Mouse (Mus musculus) MEL (cell line): ENCODE measurements around the gene Erc2. TPM values are rescaled to one million over a fixed set of nuclear protein-coding genes. Genes with fewer than 3 reads are reported as not detected.

ENCODE experiments used
- DNase-seq: peaks from one replicate; pipeline ENCODE4 v3.0.0; 2011; ENCODE audit warnings: low read depth, low spot score
- H3K27ac ChIP-seq: 2 replicates; pipeline ENCODE4 v1.5.1; 2012; ENCODE audit warnings: low read depth, mild to moderate bottlenecking, control low read depth, low read length, moderate library complexity; ENCODE audit not compliant: control insufficient read depth
- H3K27me3 ChIP-seq, 2 experiments: fragments of 150-350 bp in 1 of 2; sonication (generic) in 1 of 2; 2 replicates each; pipeline ENCODE4 v1.6.1; 2012; ENCODE audit warnings: low read length in 2 of 2, mild to moderate bottlenecking in 2 of 2, improper control_type of control experiment in 1 of 2, moderate library complexity in 1 of 2; ENCODE audit not compliant: insufficient read depth in 2 of 2, control insufficient read depth in 1 of 2
- H3K36me3 ChIP-seq, 2 experiments: 2 replicates each; pipeline ENCODE4 v1.6.1; 2012 to 2014; ENCODE audit warnings: low read length in 2 of 2, improper control_type of control experiment in 1 of 2, inconsistent platforms in 1 of 2, mild to moderate bottlenecking in 1 of 2; ENCODE audit not compliant: insufficient read depth in 2 of 2, control insufficient read depth in 1 of 2
- H3K4me1 ChIP-seq, 2 experiments: fragments of 150-350 bp in 1 of 2; sonication (generic) in 1 of 2; 2 replicates each; pipeline ENCODE4 v1.6.1; 2012; ENCODE audit warnings: low read length in 2 of 2, improper control_type of control experiment in 1 of 2, mild to moderate bottlenecking in 1 of 2; ENCODE audit not compliant: insufficient read depth in 2 of 2, control insufficient read depth in 1 of 2
- H3K4me3 ChIP-seq, 2 experiments: fragments of 150-350 bp in 1 of 2; sonication (generic) in 1 of 2; 2 replicates each; pipeline ENCODE4 v1.5.1; 2012; ENCODE audit warnings: low read depth in 2 of 2, low read length in 2 of 2, mild to moderate bottlenecking in 2 of 2, moderate library complexity in 2 of 2, control low read depth in 1 of 2, improper control_type of control experiment in 1 of 2; ENCODE audit not compliant: control insufficient read depth in 1 of 2, insufficient read depth in 1 of 2
- H3K79me2 ChIP-seq: 2 replicates; pipeline ENCODE4 v1.6.1; 2012; ENCODE audit warnings: mild to moderate bottlenecking, low read length, moderate library complexity; ENCODE audit not compliant: control insufficient read depth, poor library complexity, insufficient read depth
- H3K9ac ChIP-seq: 2 replicates; pipeline ENCODE4 v1.6.1; 2012; ENCODE audit warnings: low read depth, mild to moderate bottlenecking, control low read depth, low read length, moderate library complexity; ENCODE audit not compliant: control insufficient read depth, poor library complexity, severe bottlenecking
- H3K9me3 ChIP-seq: fragments of 150-350 bp; sonication (generic); replicated peaks from 2 replicates; pipeline ENCODE4 v1.6.1; 2012; ENCODE audit warnings: mild to moderate bottlenecking, low read length, improper control_type of control experiment, moderate library complexity; ENCODE audit not compliant: insufficient read depth
- BHLHE40 ChIP-seq: IDR thresholded peaks from 2 replicates; pipeline ENCODE4 v1.6.1; 2012; ENCODE audit warnings: low read depth, mild to moderate bottlenecking, inconsistent platforms, low read length, improper control_type of control experiment, borderline replicate concordance
- CHD1 ChIP-seq: IDR thresholded peaks from 2 replicates; pipeline ENCODE4 v1.6.1; 2012; ENCODE audit warnings: low read depth, mild to moderate bottlenecking, inconsistent platforms, low read length, improper control_type of control experiment
- ELF1 ChIP-seq: IDR thresholded peaks from 2 replicates; pipeline ENCODE4 v1.6.1; 2014; ENCODE audit warnings: low read depth, mild to moderate bottlenecking, inconsistent platforms, low read length, improper control_type of control experiment, moderate library complexity
- EP300 ChIP-seq, 2 experiments: IDR thresholded peaks; 2 replicates each; pipeline ENCODE4 v1.6.1; 2011; ENCODE audit warnings: improper control_type of control experiment in 2 of 2, low read length in 2 of 2, low read depth in 1 of 2, mild to moderate bottlenecking in 1 of 2
- ETS1 ChIP-seq: IDR thresholded peaks from 2 replicates; pipeline ENCODE4 v1.6.1; 2012; ENCODE audit warnings: low read depth, mild to moderate bottlenecking, inconsistent platforms, low read length, improper control_type of control experiment, moderate library complexity
- GABPA ChIP-seq: IDR thresholded peaks from 2 replicates; pipeline ENCODE4 v1.6.1; 2012; ENCODE audit warnings: low read depth, mild to moderate bottlenecking, inconsistent platforms, low read length, improper control_type of control experiment, moderate library complexity
- HCFC1 ChIP-seq: IDR thresholded peaks from 2 replicates; pipeline ENCODE4 v1.6.1; 2012; ENCODE audit warnings: low read depth, mild to moderate bottlenecking, inconsistent platforms, low read length, improper control_type of control experiment, moderate library complexity
- MAFK ChIP-seq: IDR thresholded peaks from 2 replicates; pipeline ENCODE4 v1.6.1; 2011; ENCODE audit warnings: low read depth, mild to moderate bottlenecking, low read length, improper control_type of control experiment, borderline replicate concordance
- MAX ChIP-seq: IDR thresholded peaks from 2 replicates; pipeline ENCODE4 v1.6.1; 2011; ENCODE audit warnings: low read length, improper control_type of control experiment
- MEF2A ChIP-seq: IDR thresholded peaks from 2 replicates; pipeline ENCODE4 v1.6.1; 2014; ENCODE audit warnings: low read depth, mild to moderate bottlenecking, inconsistent platforms, low read length, improper control_type of control experiment; ENCODE audit not compliant: poor library complexity, insufficient replicate concordance, severe bottlenecking; ENCODE audit errors: extremely low read depth
- MXI1 ChIP-seq: IDR thresholded peaks from 2 replicates; pipeline ENCODE4 v1.6.1; 2011; ENCODE audit warnings: mild to moderate bottlenecking, low read depth, low read length, improper control_type of control experiment
- MYC ChIP-seq: IDR thresholded peaks from 2 replicates; pipeline ENCODE4 v1.6.1; 2011; ENCODE audit warnings: low read depth, mild to moderate bottlenecking, low read length, improper control_type of control experiment, moderate library complexity
- NELFE ChIP-seq: IDR thresholded peaks from 2 replicates; pipeline ENCODE4 v1.6.1; 2011; ENCODE audit warnings: low read depth, low read length, improper control_type of control experiment
- RAD21 ChIP-seq: IDR thresholded peaks from 2 replicates; pipeline ENCODE4 v1.6.1; 2011; ENCODE audit warnings: mild to moderate bottlenecking, low read depth, low read length, improper control_type of control experiment
- TAL1 ChIP-seq: IDR thresholded peaks from 2 replicates; pipeline ENCODE4 v1.6.1; 2012; ENCODE audit warnings: mild to moderate bottlenecking, inconsistent platforms, low read length, moderate library complexity, mixed read lengths
- TBP ChIP-seq: IDR thresholded peaks from 2 replicates; pipeline ENCODE4 v1.8.0; 2011; ENCODE audit warnings: low read depth, low read length, improper control_type of control experiment
- UBTF ChIP-seq: IDR thresholded peaks from 2 replicates; pipeline ENCODE4 v1.6.1; 2012; ENCODE audit warnings: low read depth, mild to moderate bottlenecking, inconsistent platforms, low read length, improper control_type of control experiment, moderate library complexity, borderline replicate concordance; ENCODE audit not compliant: insufficient read depth
- USF1 ChIP-seq: IDR thresholded peaks from 2 replicates; pipeline ENCODE4 v1.6.1; 2014; ENCODE audit warnings: low read depth, mild to moderate bottlenecking, inconsistent platforms, low read length, improper control_type of control experiment, moderate library complexity
- ZC3H11A ChIP-seq: IDR thresholded peaks from 2 replicates; pipeline ENCODE4 v1.6.1; 2012; ENCODE audit warnings: low read depth, mild to moderate bottlenecking, inconsistent platforms, low read length, improper control_type of control experiment
- ZNF384 ChIP-seq: IDR thresholded peaks from 2 replicates; pipeline ENCODE4 v1.6.1; 2012; ENCODE audit warnings: low read depth, mild to moderate bottlenecking, inconsistent platforms, low read length, improper control_type of control experiment
- polyA plus RNA-seq, 2 experiments: library from polyadenylated mRNA; stranded (reverse) in 1 of 2; unstranded in 1 of 2; fragments of >175 nt in 1 of 2; fragments of >200 nt in 1 of 2; gene quantifications; 2 replicates each; pipeline versions ENCODE4 v1.2.1 to v1.2.4; 2012; ENCODE audit warnings: low replicate concordance in 2 of 2, low read depth in 1 of 2; ENCODE audit not compliant: insufficient read length in 2 of 2, insufficient read depth in 1 of 2, missing spikeins in 1 of 2
- total RNA-seq: library from RNA; depleted of rRNA; stranded (reverse); fragments of 300-350 nt; gene quantifications from 2 replicates; pipeline ENCODE4 v1.2.3, GENCODE M21; 2012

The Erc2 gene
- total and polyA plus RNA-seq, 3 experiments = not detected

- H3K79me2 ChIP-seq = no peaks in the 10 kb centered on the region
- H3K9me3 ChIP-seq = no peaks in the 10 kb centered on the region
- no peaks in the 10 kb centered on the region for H3K36me3 ChIP-seq
- H3K4me1 ChIP-seq = no peaks in the 10 kb centered on the region
- no peak for DNase-seq
- no peaks in the 10 kb centered on the region for H3K27me3 ChIP-seq
- TF ChIP-seq UBTF (no peak), EP300 (IDR thresholded peaks at IDR 0.05; ENCODE audit: low read depth in 1 of 2, low read length in 2 of 2) (no peak), USF1 (no peak), NELFE (no peak), CHD1 (no peak), RAD21 (no peak), MAFK (no peak), TAL1 (no peak), MEF2A (no peak), ELF1 (no peak), MAX (no peak), HCFC1 (no peak), ZC3H11A (no peak), TBP (no peak), MXI1 (no peak), GABPA (no peak), MYC (no peak), ETS1 (no peak), ZNF384 (no peak), BHLHE40 (no peak)
- no peak overlapping the region for H3K4me3 ChIP-seq
- no peak overlapping the region for H3K9ac ChIP-seq
- H3K27ac ChIP-seq = no peak overlapping the region
Measured at GRCm38 (mm10) chr14:28405277-28405840, 783.1 kb downstream of the Erc2 start.

GRCm38 (mm10) chr14:28409390-28409789 is 787.2 kb downstream of the Erc2 start:
- no peak for DNase-seq
- Histone ChIP-seq H3K36me3 (no peaks in the 10 kb centered on the region), H3K4me3 (no peak overlapping the region), H3K4me1 (no peaks in the 10 kb centered on the region), H3K27me3 (no peaks in the 10 kb centered on the region), H3K9ac (no peak overlapping the region), H3K9me3 (no peaks in the 10 kb centered on the region), H3K27ac (no peak overlapping the region), H3K79me2 (no peaks in the 10 kb centered on the region)
- no peak for TF ChIP-seq GABPA
- no peak for TF ChIP-seq MYC
